In the genomic region with DNA sequence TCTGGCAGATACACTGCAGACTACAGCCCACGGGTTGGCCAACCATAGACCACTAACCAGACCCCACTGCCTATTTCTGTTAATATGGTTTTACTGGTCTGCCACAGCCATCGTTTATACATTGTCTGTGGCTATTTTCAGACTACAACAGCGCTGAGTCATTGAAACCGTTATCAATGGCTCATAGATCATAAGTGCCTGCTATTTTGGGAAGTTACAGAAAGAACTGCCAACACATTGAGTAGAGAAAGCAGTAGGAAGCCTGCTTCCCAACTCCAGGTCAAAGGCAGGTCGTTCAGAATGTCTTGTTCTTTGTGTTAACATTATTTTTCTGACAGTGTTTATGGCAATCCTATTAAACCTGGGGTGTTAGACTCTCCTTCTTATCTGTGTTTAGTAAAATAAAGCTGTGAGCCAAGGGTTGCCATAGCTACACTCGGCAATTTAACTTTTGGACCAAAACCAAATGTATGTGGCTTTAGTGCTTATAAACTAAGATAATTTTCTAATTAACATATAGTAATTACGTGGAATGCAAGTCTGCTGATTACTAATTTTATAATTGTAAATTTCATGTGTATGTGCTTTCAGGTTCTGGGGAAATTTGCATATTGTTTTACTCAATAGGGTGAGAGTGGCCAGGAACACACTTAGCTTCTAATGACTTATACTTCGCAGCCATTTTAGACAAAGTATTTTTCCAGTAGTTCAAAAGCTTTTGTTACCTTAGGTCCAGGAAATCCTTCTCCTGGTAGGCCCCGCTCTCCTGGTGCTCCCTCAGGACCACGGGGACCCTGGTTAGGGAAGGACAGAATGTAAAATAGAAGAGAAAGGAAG, we compare ENCODE assay signal across 12 mouse cellular contexts.
DNase-seq lines count a peak whose midpoint lies in the region; ATAC-seq lines count a peak whose summit lies in the region.
"Had no signal": no experiment of that assay in that cellular context is flagged by ENCODE, and none has a peak within 500 bp of the region (broad histone marks: within the 10 kb centered on the region; RNA-seq: fewer than 3 reads in every experiment).

No protein-coding gene starts in this region.

- H3K27me3 ChIP-seq in lung, embryonic 16.5 days (ENCODE audit: control insufficient read depth, insufficient read depth, low read depth, low read length), result no peaks in the 10 kb centered on the region

- H3K4me2 ChIP-seq in lung, embryonic 16.5 days (ENCODE audit: low read depth, low read length), result peak overlapping the region; percentile 20
- H3K4me2 ChIP-seq: hindbrain, embryonic 14.5 days had no signal

- 0 out of 2 replicates have a peak overlapping the region, but pooled peaks have one; percentile 16 for H3K27ac ChIP-seq in lung, embryonic 16.5 days (ENCODE audit: low read length)
- H3K27ac ChIP-seq: hindbrain, embryonic 14.5 days; macrophage had no signal

- H3K9ac ChIP-seq in lung, embryonic 16.5 days (ENCODE audit: low read length), result no peak overlapping the region
- H3K9ac ChIP-seq: hindbrain, embryonic 14.5 days had no signal

- H3K4me3 ChIP-seq in lung, embryonic 16.5 days (ENCODE audit: low read length), result no peak overlapping the region

- 49% methylated on average over 10 of the region's 10 CpGs for WGBS in lung, embryonic 16.5 days

- H3K4me1 ChIP-seq in lung, embryonic 16.5 days (replicated peaks; ENCODE audit: control insufficient read depth, insufficient read depth, low read length), result 0 out of 2 replicates have a peak, but pooled peaks cover 7% of the 10 kb centered on the region

- no peak for DNase-seq in lung, postnatal 14 days
- peak; percentile 60 for DNase-seq in adipocyte (ENCODE audit: low spot score)
- DNase-seq in spleen, postnatal 36 days (ENCODE audit: low spot score in 2 of 2), result no peak
- no peak for DNase-seq in right cerebral cortex, postnatal 14 days
- DNase-seq: adrenal gland, postnatal 25 days; kidney, postnatal 10 days; left cerebral cortex, postnatal 4 days had no signal

- H3K36me3 ChIP-seq in lung, embryonic 16.5 days (ENCODE audit: control insufficient read depth, insufficient read depth, low read length), result no peaks in the 10 kb centered on the region

- H3K9me3 ChIP-seq in lung, embryonic 16.5 days (ENCODE audit: control insufficient read depth, low read length), result no peaks in the 10 kb centered on the region

- ATAC-seq in lung, embryonic 16.5 days (ENCODE audit: low read depth), result peak; percentile 85
- ATAC-seq in granulocyte monocyte progenitor cell, adult 5-6 weeks (replicated peaks; ENCODE audit: poor library complexity, severe bottlenecking), result peak; percentile 99
- ATAC-seq in megakaryocyte progenitor cell, adult 5-6 weeks (replicated peaks; ENCODE audit: poor library complexity), result peak; percentile 97
